Mouse (Mus musculus) heart, postnatal 0 days (tissue): ENCODE results near the gene Pxylp1.

Source experiments
- CTCF ChIP-seq: IDR thresholded peaks from 2 replicates; pipeline ENCODE4 v1.5.1; 2016; ENCODE audit warnings: antibody characterized with exemption, control low read depth, low read depth
- EP300 ChIP-seq: IDR thresholded peaks from 2 replicates; pipeline ENCODE4 v1.6.1; 2016; ENCODE audit warnings: antibody characterized with exemption, low read depth

- TF ChIP-seq EP300 = no peak
- TF ChIP-seq CTCF = no peak
Measured at GRCm38 (mm10) chr9:96811996-96812395, 80.5 kb downstream of the Pxylp1 start.
